Mouse (Mus musculus): Measurements from ENCODE around the gene Ptpn3.
A peak's percentile ranks its signal among the peaks of the same experiment; 100 is the strongest.

Ptpn3 gene

DNA sequence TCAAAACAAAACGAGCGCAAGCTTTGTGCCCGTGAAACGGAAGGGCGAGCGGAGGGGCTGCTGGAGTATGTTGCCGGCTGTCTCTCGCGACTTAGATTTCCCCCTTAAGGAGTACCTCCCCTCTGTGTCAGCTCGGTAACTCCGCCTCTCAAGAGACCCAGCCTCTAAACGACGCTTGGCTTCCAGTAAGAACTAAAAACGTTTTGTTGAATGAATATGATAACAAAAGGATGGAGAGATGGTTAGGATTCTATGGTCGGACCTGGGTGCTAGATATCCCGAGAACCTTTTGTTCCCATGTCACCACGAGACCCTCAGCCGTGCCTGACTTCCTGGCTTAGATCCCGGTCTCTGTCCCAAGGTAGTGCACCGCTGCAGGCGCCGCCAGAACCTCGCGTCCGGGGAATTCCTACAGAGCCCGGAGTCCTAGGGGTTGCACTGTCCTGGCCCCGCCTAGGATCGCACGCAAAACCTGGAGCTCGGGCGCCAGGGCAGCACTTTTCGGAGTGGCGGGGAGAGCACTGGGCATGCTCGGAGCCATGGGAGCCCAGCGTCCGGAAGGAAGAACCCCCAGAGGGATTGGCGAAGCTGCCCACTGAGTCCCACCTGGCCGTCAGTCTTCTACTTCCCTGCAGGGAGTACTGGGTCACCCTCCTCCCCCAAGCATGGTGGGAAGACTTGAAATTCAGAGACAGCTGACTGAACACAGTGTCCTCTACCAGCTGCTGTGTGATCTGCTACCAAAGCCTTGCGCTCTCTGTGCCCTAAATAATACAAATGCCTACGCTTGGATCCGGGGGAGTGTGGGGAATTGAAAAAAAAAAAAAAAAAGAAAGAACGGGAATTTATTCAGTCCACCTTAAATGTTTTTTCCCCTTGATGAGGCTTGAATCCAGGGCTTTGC is at the start of gene Ptpn3:
Gene Ptpn3 (minus strand): TSS at position 428 of the 904 bp plus-strand sequence.
- peak; percentile 72 for DNase-seq

DNA sequence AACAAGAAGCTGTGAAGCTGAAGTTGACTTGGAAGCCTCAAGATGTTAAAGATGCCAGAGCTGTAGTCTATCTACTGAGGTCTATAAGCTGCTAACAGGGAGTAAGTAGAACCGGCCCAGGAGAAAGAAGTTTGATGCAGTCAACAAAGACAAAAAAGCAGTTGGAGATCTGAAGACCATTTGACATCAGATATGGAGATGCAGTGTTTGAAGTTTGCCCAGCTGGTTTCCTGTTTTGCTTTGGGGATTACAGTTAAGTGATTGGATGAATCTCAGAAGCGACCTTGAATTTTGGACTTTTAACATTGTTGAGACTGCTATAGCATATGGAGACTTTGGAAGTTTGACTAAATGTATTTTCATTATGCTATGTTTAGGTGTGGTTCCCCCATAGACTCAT is 48.9 kb upstream of the Ptpn3 start:
- DNase-seq, result no peak

DNA sequence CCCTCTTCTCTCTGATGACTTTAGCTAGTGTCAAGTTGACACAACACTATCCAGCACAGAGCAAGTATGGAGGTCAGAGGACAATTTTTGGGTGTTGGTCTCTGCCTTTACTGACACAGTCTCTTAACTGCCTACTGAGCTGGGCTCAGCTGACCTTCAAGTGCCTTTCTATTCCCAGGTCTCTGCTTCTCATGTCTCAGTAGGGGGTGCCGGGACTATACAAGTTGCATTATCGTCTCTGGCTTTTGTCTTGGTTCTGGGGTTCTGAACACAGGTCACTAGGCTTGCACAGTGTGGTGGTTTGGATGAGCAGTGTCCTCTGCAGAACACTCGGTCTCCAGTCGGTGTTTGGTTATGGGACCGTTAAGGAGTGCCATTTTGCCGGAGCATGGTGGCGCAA is 42.4 kb upstream of the Ptpn3 start:
- DNase-seq, result no peak

GRCm38 (mm10) chr4:57338923-57339322 is 37.3 kb upstream of the Ptpn3 start:
- DNase-seq, result no peak

DNA sequence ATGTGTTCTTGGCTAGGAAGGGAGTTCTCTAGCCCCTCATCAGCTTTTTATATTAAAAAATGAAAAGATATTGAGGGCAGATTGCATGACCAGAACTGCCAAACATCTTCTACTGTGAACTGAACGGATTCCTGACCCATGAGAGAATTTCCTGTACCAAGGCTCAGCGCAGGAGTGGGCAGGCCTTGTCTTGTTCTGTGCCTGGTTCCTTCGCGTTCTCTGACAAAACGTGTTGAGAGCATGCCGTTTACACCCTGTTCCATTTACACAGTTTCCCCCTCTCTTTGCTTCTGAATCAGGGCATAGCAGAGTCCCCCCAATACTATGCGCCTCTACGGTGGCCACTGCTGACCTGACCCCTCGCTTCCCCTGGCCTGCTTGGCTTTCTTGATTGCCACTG is 36.4 kb upstream of the Ptpn3 start:
- no peak for DNase-seq

- DNase-seq, result no peak
Measured at GRCm38 (mm10) chr4:57335000-57335666, 33.5 kb upstream of the Ptpn3 start.

GRCm38 (mm10) chr4:57333926-57334548 is 32.4 kb upstream of the Ptpn3 start:
- no peak for DNase-seq

GRCm38 (mm10) chr4:57332511-57332910 is 30.9 kb upstream of the Ptpn3 start:
- DNase-seq, result no peak

DNA sequence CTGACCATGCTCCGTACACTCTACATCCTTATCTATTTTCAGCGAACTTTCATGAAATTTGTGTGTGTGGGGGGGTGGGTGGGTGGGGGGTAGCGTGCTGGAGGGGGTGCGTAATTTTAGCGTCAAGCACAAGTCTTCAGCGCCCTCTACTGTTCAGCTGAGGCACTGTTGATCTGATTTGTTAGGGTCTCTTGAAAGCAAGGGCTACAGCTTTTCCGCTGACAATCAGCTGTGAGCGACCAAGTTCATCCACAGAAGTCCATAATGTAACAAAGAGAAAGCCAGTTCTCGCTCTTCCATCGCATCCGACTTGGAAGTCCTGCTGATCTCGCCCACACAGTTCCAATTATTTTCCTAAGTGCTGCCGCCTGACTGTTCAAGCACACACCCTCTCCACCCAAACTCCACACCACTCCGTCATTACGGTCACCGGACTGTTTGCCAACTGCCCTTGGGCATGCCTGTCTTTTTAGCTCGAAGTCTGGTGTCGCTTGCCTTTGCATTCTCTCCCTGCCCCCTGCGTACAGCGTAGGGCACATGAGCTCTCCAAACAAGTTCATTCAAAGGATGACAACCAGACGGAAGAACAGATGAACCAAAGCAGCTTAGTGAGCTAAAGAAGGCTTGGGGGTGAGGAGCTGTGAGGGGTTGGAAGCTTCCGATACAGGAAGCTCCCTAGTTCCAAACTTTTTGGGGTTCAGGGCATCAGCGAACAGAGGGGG is 19.1 kb upstream of the Ptpn3 start:
- DNase-seq, result peak; percentile 56

DNA sequence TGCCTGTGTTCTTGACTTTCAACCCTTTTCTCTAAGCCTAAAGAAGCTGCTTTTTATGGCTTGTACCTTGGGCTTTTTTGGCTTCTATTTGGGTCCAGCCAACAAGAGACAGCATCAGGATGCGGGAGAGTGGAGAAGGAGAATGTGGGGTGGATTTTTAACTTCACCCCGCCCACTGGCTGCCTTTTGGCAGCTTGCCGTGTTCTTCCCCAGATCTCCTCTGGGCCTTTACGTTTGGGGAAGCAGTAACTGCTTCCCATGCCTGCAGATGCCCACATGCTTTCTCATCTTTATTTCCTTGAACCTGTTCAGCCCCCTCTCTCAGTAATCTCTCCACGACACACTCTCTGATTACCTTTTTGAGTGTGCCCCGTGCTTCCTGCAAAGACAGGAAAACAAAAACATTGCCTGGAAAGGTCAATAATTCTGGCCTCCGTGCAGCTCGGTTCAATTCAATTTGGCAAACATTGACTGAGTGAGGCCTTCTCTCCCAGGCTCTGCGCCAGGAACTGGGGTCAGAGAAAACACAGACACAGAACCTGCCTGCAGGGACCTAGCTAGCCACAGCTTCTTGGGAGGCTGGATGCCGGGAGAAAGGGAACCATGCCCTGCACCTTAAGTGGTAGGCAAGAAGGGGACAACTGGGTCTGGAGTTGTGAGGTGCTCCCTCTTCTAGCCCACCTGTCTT is 17.0 kb upstream of the Ptpn3 start:
- no peak for DNase-seq

DNA sequence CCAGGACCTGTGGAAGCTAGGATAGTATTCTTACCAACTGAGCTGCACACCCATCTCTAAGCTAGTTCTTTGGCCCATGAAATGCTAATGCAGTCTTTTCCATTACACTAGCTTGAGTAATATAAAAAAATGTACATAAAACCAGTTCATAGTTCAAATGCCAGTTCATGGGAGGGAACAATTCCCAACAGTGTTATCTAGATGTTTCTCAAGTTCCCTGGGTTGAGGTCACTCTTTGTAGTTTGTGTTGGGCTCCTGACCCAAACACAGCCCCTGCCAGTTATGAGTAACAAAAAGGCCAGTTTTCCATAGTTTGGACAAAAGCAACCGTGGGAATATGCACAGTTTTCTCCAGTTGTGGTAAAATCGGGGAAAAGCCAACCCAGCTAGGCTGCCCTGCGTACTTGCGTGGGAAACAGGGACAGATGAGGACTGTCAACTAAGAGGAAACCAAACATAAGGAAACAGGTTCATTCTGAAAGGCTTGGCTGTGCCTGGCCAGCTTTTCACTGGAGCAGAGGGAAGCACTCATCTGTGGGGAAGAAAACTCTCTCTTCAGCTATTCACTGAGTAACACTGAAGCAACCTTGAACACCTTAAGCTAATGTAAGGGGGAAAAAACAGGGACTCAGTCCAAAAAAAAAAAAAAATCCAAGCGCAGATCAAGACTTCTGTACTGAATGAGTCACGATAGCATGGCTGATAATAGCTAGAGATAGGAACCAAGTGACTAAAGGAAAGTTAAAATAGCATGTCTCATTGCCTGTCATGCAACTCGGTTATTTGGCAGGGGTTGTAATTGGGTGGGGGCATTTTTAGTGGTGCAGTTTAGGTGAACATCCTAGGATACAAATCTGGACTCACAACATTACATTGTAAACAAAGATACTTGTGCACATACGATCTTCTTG is 10.9 kb upstream of the Ptpn3 start:
- no peak for DNase-seq

GRCm38 (mm10) chr4:57311750-57312149 is 10.1 kb upstream of the Ptpn3 start:
- no peak for DNase-seq

- DNase-seq, result no peak
Measured at GRCm38 (mm10) chr4:57308214-57309000, 6.8 kb upstream of the Ptpn3 start.

- DNase-seq, result no peak
Measured at GRCm38 (mm10) chr4:57307747-57308146, 6.1 kb upstream of the Ptpn3 start.

DNA sequence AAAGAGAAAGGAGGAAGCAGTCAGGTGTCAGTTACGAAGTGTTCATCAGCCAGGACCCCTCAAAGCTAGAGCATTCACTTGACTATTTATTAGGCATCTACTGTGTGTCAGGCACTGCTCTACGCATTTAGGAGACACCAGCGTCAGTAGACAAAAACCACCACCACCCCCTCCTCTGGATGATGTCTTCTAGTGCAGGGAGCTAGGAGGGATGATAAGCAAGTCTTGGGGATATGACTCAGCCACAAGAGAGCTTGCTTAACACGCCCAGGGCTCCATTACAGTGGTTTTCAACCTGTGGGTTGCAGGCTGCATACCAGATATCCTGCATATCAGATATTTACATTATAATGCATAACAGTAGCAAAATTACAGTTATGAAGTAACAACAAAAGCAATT is 4.6 kb upstream of the Ptpn3 start:
- DNase-seq, result no peak

DNA sequence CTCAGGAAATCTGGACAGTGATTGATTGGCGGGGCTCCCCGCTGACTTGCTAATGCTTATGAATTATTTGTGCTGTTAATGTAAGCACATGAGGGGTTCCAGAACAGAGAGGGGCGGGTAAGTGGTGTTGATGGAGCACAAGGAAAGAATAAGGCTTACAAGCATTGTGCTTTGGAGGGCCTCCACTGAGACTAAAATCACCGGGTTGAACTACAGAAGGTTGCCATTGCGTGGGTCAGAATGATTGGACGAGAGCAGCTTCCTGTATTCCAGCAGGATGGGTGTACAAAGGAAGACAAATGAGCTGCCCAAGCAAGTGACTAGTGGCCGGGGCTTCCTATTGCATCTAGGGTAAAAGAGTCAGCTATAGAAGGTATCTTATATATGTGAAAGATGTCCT is 4.0 kb upstream of the Ptpn3 start:
- no peak for DNase-seq

GRCm38 (mm10) chr4:57300469-57301409 is 898 bp downstream of the Ptpn3 start:
- peak; percentile 13 for DNase-seq

DNA sequence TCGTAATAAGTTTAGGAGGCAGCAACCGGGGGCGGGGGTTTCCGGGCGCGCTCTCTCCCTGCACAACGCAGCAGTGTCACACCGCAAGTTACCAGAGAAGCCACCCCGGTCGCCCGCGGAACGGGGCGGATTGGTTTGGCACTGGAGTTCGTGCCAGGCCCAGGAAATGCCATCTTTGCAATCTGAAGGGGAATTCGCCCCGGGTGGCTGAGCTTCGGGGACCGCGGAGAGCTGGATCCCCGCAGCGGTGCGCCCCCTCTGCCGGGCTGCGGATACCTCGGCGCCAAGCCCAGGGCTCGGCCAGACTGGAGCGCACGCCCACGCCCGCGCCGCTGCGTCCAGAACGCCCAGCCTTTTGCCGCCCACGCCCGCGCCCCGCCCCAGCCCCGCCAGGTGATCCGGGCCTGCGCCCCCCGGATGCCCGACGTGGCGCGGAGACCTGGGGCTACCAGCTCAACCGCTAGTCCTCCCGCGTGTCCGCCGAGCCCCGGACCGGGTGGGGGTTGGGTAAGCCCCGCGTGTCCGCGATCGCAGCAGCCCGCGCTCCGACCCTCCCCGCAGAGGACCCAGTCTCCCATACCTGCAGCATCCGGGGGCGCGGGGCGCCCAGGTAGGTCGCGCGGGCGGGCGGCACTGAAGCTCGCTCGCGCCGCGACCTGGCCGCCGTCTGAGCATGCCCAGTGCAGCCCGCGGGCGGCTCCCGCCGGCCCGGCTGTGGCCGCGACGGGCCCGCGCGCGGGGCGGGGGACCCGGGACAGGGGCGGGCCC is 1.8 kb downstream of the Ptpn3 start:
- DNase-seq, result peak; percentile 49

DNA sequence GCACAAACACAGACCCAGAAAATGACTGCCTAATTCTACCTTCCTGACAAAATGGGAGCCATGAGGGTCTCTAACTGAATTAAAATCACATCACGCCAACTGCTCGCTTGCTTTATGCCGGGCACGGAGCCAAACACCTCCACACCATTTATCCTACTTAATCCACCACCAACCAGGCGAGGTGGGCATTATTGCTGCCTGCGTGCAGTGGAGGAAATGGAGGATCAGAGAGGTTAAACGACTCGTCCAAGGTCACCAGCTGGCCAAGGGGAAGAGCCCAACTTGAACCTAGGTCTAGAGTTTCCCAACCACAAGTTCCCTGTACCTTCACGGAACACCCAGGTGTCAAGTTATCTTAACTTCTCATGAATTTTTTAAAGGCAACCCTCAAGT is 2.3 kb downstream of the Ptpn3 start:
- peak; percentile 42 for DNase-seq
